Mouse (Mus musculus) spleen, adult 2 months (tissue): Measurements from ENCODE around the gene Tmem247. TPM values are rescaled to one million over a fixed set of nuclear protein-coding genes. Genes with fewer than 3 reads are reported as not detected.

Experiments
- DNase-seq, 2 experiments: peaks; one replicate each; pipeline versions ENCODE4 v3.0.0 to v3.0.0-alpha.2; 2012 to 2021; ENCODE audit warnings: low spot score in 2 of 2, low read depth in 1 of 2
- H3K27ac ChIP-seq: fragments of 200-500 bp; 2 replicates; pipeline ENCODE4 v1.5.1; 2012; ENCODE audit warnings: low read length, inconsistent platforms; ENCODE audit not compliant: insufficient read depth
- H3K27me3 ChIP-seq: fragments of 200-500 bp; 2 replicates; pipeline ENCODE4 v1.6.1; 2012; ENCODE audit warnings: mild to moderate bottlenecking, moderate library complexity, low read length, inconsistent platforms; ENCODE audit not compliant: control insufficient read depth, insufficient read depth
- H3K36me3 ChIP-seq: fragments of 200-500 bp; 2 replicates; pipeline ENCODE4 v1.6.1; 2012; ENCODE audit warnings: mild to moderate bottlenecking, low read length, inconsistent platforms; ENCODE audit not compliant: control insufficient read depth, insufficient read depth
- H3K4me1 ChIP-seq: fragments of 200-500 bp; 2 replicates; pipeline ENCODE4 v1.6.1; 2011; ENCODE audit warnings: inconsistent platforms; ENCODE audit not compliant: control insufficient read depth, insufficient read depth, insufficient read length
- H3K4me3 ChIP-seq: fragments of 200-500 bp; 2 replicates; pipeline ENCODE4 v1.5.1; 2011; ENCODE audit warnings: mild to moderate bottlenecking, inconsistent platforms; ENCODE audit not compliant: insufficient read depth, insufficient read length; ENCODE audit errors: extremely low read depth
- CTCF ChIP-seq: fragments of 200-500 bp; IDR thresholded peaks from 2 replicates; pipeline ENCODE4 v1.5.1; 2011; ENCODE audit warnings: mild to moderate bottlenecking, inconsistent platforms; ENCODE audit not compliant: insufficient read depth, insufficient read length, insufficient replicate concordance; ENCODE audit errors: extremely low read depth
- POLR2A ChIP-seq: fragments of 200-500 bp; IDR thresholded peaks from 2 replicates; pipeline ENCODE4 v1.6.1; 2011; ENCODE audit warnings: low read depth, low read length, inconsistent platforms
- WGBS: fragments of 180-500 bp; shearing (Covaris S2); methylation state at CpG from one replicate; pipeline ENCODE4 v1.1.7; 2018; 5-methylcytosine and 5-hydroxymethylcytosine counted together
- polyA plus RNA-seq: library from polyadenylated mRNA; depleted of rRNA; stranded (reverse); fragments of >200 nt; gene quantifications from 2 replicates; pipeline ENCODE4 v1.2.3, GENCODE M21; 2012; rRNA removed

The Tmem247 gene
- polyA plus RNA-seq, 1 experiment: not detected

DNA sequence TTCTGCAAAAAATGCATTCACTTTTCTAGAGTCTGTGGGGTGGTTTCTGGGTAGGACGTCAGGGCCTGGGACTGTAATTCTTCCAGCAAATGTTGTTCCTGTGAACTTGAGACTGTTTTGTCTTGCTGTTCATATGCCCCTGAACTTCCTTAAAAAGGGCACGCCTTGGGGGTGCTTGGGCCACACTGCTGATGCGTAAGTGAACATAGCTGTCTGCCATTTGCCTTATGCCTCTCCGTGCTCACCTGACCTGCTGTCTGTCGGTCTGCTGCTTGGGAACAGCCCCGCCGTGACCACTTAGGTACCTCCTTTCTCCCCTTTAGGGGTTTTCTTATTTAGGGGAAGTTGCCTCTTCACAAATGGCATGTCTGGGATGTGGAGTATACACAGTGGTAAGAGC lies 54.7 kb downstream of the Tmem247 start:
- DNase-seq: no peak
- Histone ChIP-seq H3K4me1 (peaks cover 55% of the 10 kb centered on the region), H3K4me3 (no peak overlapping the region), H3K36me3 (peaks cover 5% of the 10 kb centered on the region; the same call in 1 of the 2 replicates), H3K27me3 (no peaks in the 10 kb centered on the region), H3K27ac (peak overlapping the region; percentile 88)
- TF ChIP-seq POLR2A (no peak), CTCF (no peak)
- WGBS: 61% methylated on average over 7 of the region's 7 CpGs

Other genes starting within 250 kb of the Tmem247 start
- 39.8 and 40.1 TPM in 2 replicates for gene Epas1, start 163.6 kb upstream of the Tmem247 start, polyA plus RNA-seq
- gene Atp6v1e2, start 30.5 kb downstream of the Tmem247 start, polyA plus RNA-seq: not detected in 2 replicates
- 18.7 and 22.8 TPM in 2 replicates for gene Rhoq, start 45.7 kb downstream of the Tmem247 start, polyA plus RNA-seq
- 2.1 and 2.2 TPM in 2 replicates for gene Pigf, start 108.1 kb downstream of the Tmem247 start, polyA plus RNA-seq
- 3.9 and 5.0 TPM in 2 replicates for gene Cript, start 108.2 kb downstream of the Tmem247 start, polyA plus RNA-seq
- 6.9 and 7.9 TPM in 2 replicates for gene Socs5, start 190.3 kb downstream of the Tmem247 start, polyA plus RNA-seq